Mouse (Mus musculus): ENCODE measurements around the gene Ccdc87.
"Not testable (repeated sequence)": the region's sequence is repeated elsewhere in the genome, so short reads cannot be mapped to it uniquely, and the experiment has no call there.

Gene Ccdc87

DNA sequence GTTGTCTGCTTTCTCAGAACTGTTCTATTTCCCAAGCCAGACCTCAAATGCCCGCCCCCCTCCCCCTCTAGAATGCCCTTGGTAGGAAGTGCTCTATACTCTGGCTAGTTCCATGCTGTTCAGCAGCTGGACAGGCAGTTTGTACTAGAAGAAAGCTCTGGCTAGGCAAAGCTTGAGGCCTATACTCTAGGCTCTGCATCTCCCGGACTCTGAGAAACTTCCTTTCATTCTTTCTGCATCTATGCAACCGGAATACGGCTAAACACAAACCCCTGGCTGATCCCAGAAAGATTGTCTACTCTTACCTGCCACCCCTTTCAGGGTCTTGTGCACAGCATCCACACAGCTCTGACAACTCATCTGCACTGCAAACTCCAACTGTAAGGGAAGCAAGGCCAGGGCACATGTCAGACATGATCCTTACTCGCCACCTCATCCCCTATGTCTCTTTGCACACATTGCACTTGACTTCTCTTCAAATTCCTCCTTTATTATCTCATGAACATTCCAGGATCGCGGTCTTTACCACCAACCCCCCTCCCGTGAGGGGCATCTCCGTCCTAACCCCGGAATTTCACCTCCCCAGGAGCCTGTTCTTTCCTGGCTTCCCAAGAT is 533 bp upstream of the Ccdc87 start:
- DNase-seq (ENCODE audit: low spot score), result no peak

DNA sequence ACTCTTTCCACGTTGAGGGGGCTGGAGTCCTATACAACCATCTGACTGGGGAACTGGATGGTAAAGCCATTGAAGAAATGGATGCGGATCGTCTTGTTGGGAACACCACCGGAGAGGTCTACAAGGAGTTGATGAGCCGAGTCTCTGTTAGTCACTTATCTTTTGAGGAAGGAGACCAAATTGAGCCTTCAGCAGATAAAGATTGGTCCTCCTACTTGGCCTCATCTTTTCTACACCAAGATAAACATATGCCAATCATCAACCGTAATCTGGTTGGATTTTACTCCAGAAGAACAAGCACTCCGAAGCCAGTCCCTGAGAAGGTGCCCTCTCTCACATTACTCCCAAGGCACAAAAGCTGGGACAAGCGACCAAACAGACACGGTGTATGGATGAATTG is 1.7 kb downstream of the Ccdc87 start:
- no peak for DNase-seq (ENCODE audit: low spot score)

DNA sequence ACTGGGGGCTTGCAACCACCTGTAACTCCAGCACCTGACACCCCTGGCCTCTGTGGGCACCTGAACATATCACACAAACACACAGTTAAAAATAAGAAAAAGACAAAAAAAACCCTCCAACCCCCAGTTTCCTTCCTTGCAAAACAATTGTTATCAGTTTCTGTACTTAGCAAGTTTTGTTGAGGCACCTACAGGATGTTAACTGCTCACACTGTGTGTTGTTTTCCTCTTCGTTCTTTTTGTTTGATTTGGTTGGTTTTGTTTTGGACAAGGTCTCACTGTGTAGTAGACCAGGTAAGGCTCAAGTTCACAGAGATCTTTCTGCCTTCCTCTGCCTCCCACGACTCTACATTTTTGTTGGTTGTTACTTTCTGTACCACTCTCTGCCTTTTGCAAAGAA is 3.4 kb downstream of the Ccdc87 start:
- DNase-seq (ENCODE audit: low spot score), result no peak

DNA sequence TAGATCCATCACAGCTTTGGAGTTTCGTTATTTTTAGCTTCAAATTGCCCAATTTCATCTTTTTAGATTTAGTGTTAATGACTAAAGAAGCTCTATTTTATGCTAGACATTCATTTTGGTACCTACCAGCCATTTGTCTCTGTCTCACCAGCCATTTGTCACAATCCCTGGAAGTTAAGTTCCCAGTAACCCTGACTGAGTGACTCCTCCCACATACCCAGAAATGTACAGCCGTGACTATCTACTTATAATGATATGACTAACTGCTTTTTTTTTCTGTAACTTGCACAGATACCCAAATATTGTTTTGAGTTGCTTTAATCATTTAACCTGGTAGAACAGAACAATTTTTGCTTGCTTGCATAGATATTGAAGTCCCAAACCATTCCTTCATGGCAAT is 6.7 kb downstream of the Ccdc87 start:
- no peak for DNase-seq (ENCODE audit: low spot score)

DNA sequence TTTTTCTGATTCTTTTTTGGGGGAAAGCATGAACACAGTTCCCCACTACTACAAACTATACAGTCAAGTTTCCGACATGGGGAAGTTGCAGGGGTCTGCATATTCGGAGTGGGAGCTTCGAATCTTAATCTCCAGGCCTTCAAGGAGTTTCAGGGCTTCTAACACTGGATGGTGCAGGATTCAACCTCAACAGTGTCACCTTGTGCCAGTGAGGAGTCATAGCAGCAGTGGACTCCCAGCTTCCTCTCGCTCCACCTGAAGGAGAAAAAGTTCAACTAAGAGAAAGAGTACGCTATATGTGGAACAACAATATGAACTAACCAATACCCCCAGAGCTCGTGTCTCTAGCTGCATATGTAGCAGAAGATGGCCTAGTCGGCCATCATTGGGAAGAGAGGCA is 8.3 kb downstream of the Ccdc87 start:
- DNase-seq (ENCODE audit: low spot score), result peak; percentile 52

DNA sequence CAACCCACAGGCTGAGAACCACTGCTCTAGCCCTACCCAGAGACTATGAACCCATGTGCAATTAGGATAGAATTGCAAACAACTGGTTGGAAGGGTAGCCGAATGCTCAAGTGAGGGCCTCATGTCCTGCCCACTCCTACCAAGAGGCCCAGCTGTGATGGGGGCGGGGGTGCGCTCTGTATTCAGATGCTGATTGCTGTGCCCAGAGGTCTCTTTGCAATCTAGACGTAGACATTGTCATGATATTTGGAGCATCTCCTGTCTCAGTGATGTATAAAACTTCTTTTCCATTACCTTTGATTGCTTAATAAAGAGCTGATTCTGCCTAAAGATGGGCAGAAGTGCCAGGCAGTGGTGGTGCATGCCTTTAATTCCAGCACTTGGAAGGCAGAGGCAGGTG is 10.6 kb downstream of the Ccdc87 start:
- no peak for DNase-seq (ENCODE audit: low spot score)

DNA sequence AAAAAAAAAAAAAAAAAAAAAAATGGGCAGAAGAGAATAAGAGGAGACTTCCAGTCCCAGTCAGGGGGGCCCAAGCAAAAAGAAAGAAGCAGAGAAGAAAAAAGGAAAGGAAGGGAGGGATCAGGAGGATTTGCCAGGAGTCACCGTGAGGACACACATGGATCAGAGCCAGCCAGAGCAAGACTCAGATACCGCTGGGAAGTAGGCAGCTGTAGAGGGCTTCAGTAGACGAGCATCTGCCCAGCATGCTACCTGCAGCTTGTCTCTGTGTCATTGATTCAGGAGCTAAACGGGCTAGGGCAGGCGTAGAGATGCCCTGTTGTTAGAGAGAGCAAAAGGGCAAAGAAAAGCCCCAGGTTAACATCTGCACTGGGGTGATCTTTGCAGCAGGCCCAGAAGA is 11.1 kb downstream of the Ccdc87 start:
- DNase-seq (ENCODE audit: low spot score), result no peak

DNA sequence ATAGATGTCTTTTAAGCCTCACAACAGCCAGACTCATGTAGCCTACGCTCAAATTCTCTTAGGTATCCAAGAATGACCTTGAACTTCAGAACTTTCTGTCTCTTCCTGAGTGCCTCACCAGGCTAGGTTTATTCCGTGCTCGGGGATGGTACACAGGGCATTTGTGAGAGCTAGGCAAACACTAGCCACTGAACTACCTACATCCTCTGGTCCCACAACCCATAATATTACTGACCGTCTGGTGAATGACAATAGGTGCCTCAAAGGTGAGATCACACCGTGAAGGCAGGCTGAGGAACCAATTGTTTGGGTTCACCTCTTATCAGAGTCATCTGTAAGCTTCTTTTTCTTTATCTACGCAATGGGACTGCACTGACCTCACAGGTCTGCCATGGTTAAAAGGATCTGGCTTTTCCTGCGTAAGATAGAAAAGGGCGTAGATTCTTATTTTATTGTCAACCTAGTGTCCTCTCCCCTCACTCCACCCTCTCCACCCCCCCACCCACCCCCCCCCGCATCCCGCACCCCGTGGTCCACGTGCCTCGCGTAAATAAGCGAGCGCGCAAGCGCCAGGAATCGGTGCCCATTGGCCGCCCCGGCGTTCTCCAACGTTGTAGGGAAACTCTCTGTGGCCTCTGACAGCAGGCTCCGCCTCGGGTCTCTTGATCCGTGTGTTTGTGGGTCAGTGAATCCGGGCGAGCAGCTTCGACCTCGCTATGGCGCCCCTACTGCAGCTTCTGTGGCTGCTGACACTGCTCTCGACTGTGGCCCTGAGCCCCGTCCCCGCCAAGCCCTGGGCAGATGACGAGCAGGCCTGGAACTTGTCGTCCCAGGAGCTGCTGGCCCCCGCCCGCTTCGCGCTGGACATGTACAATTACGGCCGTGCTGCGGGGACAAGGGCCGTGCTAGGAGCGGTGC is 15.6 kb downstream of the Ccdc87 start, which contains the start of gene Ctsf:
Ctsf (plus strand) TSS at position 579 of the 918 bp plus-strand sequence.
- DNase-seq (ENCODE audit: low spot score), result peak; percentile 85

DNA sequence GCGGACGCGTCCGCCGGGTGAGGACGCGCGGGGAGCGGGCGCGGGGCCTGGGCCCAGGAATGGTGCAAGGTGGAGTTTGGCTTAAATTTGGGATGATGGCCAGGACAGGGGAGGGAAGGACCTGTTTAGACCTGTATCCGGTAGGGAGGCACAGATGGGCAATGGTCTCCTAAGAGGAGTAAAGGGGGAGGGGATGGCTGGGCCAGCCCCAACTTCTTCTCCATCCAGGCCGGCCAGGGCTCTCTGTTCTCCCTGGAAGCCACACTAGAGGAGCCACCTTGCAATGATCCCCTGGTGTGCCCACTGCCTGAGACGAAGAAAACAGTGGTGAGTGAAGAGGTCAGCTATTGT is 16.3 kb downstream of the Ccdc87 start:
- no peak for DNase-seq (ENCODE audit: low spot score)

DNA sequence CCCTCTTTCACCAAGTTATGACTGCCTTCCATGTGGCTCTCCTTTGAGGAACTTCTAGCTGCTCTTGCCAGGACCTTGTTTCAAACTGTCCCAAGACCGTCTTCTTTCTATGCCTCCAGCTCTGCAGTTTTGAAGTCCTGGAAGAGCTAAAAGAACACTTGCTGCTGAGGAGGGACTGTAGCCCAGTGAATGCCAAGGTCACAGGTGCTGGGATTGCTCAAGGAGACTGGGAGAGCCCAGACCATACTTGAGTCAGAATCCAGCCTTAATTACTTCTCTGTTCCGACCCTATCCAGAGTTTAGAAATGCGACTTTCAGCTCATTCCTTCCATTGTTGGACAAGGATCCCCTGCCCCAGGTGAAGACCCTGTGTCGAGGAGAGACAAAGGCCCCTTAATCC is 16.8 kb downstream of the Ccdc87 start:
- no peak for DNase-seq (ENCODE audit: low spot score)

DNA sequence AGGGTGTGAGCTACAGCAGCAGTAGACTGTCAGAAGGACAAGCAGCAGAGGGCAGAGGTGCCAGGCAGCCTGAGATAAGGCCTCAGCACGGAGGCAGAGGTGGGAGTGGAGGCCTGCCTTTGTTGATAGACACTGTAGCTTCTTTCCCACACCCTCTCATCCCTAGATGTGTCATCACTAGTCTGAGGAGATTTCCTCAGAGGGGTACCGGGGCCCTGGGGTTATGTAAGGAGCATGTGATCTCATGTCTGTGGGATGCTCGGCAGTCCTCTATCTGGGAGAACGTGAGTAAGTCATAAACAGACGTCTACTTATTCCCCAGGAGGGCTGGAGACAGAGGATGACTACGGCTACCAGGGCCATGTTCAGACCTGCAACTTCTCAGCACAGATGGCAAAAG is 19.9 kb downstream of the Ccdc87 start:
- DNase-seq (ENCODE audit: low spot score), result no peak

DNA sequence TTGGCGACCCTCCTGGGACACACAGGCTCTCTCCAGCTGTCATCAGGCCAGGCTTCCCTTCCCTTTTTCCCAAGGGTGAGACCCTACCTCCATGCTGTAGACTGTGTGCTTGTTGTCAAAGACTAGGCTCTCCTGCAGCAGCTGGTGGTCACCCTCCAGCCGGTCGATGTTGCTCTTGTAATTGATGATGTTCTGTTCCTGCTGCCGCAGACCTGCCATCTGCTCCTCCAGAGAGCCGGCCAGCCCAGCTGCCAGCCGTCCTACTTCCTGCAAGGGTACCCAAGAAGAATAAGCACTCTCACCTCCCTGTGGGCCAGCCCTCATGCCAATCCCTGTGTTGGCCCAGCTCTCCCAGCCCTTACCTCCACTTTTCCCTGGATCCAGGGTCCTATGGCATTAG is 23.9 kb downstream of the Ccdc87 start:
- no peak for DNase-seq (ENCODE audit: low spot score)

DNA sequence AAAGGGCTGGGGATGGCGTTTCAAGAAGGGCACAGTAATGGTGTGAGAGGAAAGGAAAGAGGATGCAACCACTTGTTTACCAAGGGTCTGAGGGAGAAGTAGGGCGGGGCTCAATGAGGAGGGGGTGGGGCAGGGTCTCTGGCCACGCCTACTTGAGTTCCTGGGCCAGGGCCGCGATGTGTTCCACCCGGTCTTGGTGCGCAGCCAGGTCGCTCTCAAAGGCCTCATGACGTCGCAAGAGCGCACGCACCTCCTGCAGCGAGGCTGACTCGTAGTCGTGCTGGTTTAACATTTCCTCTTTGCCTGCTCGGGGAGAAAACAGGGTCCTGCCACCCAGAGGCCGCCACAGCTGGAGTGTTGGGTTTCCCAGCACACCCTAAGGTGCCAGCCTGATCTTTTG is 26.0 kb downstream of the Ccdc87 start:
- DNase-seq (ENCODE audit: low spot score), result no peak

DNA sequence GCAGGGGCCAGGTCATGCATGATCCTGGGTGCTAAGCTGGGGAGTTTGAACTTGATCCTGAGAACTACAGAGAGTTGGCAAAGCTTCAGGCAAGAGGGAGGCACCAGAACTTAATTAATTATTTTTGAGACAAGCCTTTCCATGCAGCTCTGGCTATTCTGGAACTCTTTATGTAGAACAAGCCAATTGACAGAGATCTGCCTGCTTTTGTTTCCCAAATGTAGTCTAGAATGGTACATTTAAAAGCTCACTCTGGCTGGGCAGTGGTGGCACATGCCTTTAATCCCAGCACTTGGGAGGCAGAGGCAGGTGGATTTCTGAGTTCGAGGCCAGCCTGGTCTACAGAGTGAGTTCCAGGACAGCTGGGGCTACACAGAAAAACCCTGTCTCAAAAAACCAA is 35.4 kb downstream of the Ccdc87 start:
- not testable (repeated sequence) for DNase-seq (ENCODE audit: low spot score)

DNA sequence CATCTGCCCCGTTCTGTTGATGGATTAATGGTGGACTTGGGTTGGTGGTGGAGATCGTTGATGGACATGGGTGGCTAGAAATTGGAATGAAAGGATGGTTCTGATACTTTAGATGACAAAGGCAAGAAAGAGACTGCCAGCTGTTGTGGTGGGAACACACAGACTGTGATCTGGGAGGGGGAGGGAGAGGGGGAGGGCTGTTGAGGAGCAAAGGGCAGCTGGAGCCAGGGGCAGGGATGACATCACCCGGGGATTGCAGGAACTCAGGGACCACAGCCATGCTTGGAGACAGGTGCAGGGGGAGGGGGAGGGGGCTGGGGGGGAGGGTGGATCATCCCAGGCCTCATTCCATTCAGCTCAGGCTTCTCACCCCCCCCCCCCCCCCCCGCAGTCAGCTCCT is 37.1 kb downstream of the Ccdc87 start:
- no peak for DNase-seq (ENCODE audit: low spot score)

DNA sequence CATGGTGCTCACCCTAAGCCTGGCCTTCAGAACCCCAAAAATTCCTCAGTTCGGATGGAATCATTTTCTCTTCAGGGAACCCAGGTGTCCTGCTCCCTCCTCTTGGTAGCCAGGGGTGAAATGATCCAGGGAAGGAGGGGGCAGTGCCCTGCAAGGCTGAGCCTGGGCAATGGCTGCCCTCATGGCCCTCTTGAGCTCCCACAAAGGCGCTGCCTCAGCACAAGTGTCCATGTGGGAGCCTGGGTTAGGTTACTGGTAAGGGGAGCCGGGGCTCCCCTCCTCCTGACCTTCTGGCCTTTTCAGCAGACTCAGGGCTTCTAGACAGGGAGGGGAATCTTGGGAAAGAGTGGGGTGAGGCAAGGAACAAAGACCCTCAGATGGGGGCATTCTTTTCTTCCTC is 37.6 kb downstream of the Ccdc87 start:
- no peak for DNase-seq (ENCODE audit: low spot score)

DNA sequence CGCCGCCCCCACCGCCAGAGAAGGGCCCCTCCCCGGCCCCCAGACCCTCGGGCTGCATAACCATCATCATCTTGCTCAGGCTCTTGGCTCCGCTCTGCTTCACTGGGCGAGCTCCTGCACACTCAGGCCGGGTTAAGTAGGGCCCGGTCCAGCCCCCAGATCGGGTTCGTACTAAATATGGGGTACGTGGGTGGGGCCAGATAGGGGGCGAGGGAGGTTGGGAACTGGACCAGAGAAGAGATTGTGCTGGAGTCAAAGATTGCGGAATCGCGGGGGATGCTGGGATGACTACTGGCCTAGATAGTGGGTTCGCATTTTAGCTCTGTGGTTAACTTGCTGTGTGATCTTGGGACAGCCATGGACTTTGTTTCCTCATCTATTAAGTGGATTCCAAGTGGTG is 38.6 kb downstream of the Ccdc87 start, which contains the start of gene Actn3:
Actn3 (minus strand) TSS at position 125 of the 400 bp plus-strand sequence.
- peak; percentile 21 for DNase-seq (ENCODE audit: low spot score)

DNA sequence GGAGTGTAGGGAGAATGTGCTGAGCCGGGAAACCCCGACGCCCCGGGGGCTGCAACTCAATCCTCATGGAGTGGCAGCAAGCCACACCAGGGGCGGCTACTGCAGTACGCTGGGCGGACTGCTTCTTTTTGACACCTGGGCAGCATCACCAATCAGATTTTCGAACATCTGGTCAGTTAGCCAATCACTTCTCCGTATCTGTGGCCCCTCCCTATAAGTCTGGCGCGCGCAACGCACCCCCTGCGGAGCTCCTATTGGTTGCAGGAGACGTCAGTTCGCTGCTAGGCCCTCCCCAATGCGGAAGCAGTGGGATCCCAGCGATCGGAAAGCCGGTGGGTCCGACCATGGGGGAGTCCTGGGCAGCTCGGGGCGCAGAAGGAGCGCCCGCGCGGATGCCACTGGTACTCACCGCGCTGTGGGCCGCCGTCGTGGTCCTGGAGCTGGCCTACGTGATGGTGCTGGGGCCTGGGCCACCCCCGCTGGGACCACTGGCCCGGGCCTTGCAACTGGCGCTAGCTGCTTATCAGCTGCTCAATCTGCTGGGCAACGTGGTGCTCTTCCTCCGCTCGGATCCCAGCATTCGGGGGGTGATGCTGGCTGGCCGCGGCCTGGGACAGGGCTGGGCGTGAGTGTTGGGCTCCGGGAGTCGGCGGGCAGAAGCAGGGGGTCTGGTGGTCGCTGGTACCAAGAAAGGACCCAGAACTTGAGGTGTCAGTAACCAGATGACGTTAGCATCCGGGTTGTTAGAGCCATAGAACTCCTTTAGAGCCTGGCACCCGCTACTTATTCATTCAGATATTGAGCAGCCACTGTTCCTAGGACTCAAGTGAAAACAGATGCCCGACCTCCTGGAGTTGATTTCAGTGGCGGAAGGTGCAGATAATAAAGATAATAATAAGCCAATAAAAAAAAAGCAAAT is 39.5 kb downstream of the Ccdc87 start, which contains the start of gene Zdhhc24:
Zdhhc24 (plus strand) TSS at position 264 of the 919 bp plus-strand sequence.
- peak; percentile 96 for DNase-seq (ENCODE audit: low spot score)

DNA sequence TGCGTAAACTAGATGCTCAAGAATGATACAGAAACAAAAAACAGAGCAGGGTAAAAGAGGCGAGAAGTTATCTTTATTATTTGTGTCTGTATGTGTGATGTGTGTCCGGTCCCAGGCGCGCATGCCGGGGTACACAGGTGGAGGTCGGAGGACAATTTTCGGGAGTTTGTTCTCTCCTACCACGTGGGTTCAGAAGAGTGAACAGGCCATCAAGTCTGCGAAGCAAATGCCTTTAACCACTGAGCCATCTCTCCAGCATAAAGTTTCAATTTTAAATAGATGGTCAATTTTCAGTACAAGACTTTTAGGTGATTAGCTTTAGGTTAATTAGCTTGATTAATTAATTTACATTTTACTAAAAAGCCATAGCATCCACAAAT is 40.1 kb downstream of the Ccdc87 start:
- no peak for DNase-seq (ENCODE audit: low spot score)

DNA sequence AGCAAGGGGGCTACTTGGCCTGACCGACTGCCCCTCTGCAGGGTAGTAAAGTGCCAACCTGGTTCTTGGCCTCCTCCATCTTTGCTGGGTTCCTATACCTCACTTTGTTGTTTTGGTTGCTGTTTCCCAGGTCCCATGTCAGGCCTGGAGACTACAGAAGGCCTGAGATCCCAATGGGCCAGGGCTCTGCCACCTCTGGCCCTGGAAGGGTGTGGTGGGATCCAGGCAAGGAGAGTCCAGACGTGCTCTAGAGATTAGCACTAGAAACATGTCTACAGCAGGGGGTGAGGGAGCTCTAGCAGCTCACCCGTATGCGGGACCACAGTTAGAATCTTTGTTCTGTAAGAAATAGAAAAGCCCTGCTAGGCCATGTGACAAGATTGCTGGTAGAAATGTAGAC is 44.8 kb downstream of the Ccdc87 start:
- no peak for DNase-seq (ENCODE audit: low spot score)

DNA sequence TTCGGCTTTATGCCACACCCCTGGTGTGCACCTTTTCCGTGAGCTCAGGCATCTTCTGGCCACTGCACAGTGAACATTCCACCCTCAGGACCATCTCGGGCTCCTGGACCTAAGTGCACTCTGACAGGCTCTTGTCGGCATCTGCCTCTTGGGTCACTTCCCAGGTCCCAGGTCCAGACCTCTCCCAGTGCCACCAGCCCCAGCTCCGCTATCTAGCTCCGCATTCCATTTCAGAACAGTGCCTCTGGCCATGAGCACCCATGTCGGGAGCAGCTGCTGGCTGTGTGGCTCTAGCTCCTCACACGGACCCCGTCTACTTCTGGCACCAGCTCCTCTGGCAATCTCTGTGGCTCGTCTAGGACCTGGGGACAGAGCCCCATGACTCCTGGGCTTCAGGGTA is 50.6 kb downstream of the Ccdc87 start:
- no peak for DNase-seq (ENCODE audit: low spot score)

DNA sequence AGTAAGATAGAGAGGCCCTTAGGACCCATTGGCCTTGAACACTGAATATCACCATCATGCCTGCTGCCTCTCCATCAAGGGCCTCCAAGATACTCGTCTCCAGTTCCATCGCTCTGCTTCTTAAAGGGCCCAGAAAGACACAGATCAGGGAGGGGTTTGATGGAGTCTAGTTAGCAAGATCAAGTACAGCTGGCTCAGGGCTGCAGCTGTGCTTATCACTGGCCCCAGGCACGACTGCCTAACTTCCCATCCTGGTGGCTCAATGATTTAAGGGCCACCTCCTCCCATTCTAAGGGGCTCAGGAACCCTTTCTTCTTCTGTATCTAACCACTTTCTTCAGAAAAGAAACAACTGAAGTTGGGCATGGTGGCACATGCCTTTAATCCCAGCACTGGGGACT is 52.6 kb downstream of the Ccdc87 start:
- DNase-seq (ENCODE audit: low spot score), result no peak

Measured in lung, postnatal 25 days (tissue).